Mouse (Mus musculus) kidney, adult 18-20 months (tissue): ENCODE measurements around the gene Ncapd3.

Source experiments
- DNase-seq: peaks from one replicate; pipeline ENCODE4 v3.0.0; 2021

Gene Ncapd3

GRCm38 (mm10) chr9:27029828-27030762, at the start of gene Ncapd3, which contains the start of gene Vps26b:
Gene Ncapd3, plus strand, starts transcription at chr9:27030175.
Gene Vps26b, minus strand, starts transcription at chr9:27030065.
- DNase-seq: peak; percentile 98

DNA sequence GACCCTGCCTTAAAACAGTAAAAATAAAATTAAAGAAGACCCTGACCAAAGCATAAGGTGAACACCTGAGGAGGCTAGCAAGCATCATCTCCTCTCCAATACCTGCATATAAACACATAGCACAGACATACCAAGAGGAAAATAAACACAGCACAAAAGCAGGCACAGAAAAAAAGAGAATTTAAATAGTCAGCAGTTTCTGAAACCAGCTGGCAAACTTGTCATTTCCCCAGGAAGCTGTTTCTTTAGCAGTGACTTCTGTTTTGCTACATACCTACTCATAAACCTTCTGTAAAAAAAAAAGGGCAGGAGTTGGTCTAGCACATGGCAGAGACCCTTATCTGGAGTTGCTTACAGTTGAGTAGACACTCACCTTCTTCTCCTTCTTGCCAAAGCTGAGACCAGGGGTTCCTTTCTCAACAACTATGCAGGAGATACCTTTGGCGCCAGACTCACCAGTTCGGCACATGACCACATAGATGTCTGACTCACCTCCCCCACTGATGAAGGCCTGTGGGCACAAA, 44.8 kb upstream of the Ncapd3 start:
- DNase-seq: no peak

DNA sequence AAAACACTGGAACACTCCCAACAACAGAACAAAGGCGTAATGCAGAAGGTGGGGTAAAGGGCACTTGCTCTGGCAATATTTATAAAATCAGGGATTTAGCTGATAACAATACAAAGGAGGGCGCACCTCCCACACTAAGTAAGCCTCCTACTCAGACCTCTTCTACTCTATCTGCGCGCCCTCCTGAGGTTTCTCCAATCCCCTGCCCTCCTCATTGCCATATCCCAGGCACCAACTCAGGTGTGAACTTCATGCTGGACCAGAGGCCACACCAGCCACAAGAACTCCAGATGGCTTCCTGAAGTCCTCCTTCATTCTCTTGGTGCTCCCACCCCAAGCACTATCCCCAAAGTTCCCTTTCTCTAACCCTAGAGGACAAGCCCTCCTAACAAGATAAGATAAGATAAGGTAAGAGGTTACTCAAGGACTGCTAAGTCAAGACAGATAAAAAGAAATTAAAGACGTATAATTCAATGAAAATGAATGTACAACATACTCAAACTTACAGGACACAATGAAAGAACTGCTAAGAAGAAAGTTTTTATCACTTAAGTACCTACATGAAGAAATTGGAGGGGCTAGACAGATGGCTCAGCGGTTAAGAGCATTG, 44.2 kb upstream of the Ncapd3 start:
- no peak for DNase-seq

GRCm38 (mm10) chr9:26990181-26990580, 39.8 kb upstream of the Ncapd3 start:
- DNase-seq: no peak

GRCm38 (mm10) chr9:26993118-26993517, 36.9 kb upstream of the Ncapd3 start:
- DNase-seq: no peak

GRCm38 (mm10) chr9:26993900-26994299, 36.1 kb upstream of the Ncapd3 start:
- DNase-seq: no peak

DNA sequence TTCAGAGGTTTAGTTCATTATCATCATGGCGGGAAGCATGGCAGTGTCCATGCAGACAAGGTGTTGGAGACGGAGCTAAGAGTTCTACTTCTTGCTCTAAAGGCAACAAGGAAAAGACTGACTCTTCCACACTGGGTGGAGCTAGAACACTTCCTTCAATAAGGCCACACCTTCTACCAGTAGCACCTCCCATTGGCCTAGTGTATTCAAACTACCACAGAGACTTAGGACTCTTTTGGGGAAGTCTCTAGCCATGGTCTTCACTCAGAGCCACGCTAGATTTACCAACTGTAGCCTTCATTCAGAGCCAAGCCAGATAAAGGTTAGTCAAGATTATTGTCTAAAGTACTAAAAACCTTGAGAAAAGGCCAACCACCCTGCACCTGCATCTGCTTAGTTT, 32.9 kb upstream of the Ncapd3 start:
- no peak for DNase-seq

DNA sequence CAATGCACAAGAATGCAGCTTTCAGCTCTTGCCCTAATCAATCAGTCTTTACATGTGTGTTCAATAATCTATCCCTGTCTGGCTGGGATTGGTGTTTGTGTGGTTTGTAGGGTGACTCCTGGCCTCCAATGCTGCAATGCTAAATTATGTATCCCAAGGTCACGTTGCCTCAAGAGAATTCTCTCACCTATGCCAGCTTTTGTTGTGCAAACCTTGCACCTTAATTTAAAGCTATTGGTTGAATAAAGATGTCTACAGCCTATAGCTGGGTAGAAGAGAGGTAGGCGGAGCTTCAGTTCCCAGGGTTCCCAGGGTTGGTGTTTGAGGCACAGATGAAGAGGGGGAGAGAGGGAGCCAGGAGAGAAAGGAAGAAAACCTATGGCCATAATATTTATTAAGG, 32.5 kb upstream of the Ncapd3 start:
- DNase-seq: no peak

DNA sequence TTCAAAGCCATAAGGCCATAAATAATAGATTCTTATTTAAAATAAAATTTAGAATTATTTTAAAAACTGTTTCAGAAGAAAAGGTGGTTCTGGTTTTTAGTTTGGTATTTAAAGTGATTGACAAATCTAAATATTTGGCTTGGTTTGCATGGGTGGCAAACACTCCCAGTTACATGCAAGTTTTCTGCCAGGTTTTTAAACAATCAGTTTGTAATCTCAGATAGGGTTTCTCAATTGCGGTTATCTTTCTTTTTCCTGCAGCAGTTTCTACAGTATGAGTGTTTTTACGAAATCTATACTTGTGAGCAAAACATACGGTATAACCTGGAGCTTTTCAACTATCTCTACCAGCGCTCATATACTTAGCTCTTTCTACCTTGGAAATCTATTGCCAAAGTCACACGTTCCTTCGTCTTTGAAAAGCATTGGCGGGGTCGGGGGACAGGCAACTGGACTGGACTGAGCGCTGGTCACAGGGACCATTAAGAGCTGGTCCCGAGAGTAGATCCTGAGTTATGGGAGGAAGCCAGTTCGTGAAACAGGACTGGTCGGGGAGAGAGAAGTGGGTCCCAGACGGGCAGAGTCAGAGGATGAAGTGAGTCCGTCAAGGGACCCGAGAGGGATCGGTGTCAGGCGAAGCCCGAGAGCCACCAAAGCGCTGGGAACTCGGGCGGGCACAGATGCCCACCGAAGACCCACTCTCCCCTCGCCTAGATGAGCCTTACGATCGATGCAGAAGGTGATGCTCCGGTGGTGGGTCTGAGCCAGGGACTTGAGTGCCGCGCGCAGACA, 31.1 kb upstream of the Ncapd3 start:
- DNase-seq: no peak

- peak; percentile 95 for DNase-seq
These were observed 30.2 kb upstream of the Ncapd3 start, which contains the start of the genes Acad8 and Thyn1 for GRCm38 (mm10) chr9:26999461-27000395. Gene Acad8, minus strand, starts transcription at chr9:26999566. Gene Thyn1, plus strand, starts transcription at chr9:26999710.

GRCm38 (mm10) chr9:27005231-27005630, 24.7 kb upstream of the Ncapd3 start:
- no peak for DNase-seq

DNA sequence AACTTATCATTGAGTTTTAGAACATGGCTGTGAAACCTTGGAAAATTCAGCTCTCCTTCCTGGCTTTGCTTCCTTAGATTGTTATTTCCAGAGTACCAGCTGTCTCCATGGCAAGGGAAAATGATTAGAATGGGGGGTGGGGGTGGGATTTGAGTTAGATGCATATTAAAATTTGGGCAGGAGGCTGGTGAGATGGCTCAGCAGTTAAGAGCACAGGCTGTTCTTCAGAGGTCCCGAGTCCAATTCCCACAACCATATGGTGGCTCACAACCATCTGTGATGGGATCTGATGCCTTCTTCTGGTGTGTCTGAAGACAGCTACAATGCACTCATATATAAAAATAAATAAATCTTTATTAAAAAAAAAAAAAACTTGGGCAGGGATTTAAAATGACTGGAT, 24.0 kb upstream of the Ncapd3 start:
- no peak for DNase-seq

DNA sequence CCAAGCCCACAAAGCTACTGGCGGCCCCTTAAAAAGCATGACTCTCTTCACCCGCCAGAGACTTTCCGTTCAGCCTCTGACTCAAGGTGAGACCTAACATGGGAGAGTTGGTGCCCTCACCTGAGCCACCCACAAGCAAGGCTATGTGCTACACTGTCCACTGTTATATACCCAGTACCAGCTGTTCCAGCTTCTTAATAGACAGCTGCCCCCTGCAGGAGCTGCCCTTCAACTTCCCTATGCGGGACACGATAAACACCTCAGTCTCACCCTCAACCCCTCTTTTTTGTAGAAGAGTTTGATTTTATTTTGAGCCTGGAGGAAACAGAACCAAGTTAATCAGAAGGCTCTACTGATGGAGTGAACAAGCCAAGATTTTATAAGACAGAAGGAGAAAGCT, 23.1 kb upstream of the Ncapd3 start:
- no peak for DNase-seq

- no peak for DNase-seq
These were observed 20.7 kb upstream of the Ncapd3 start for GRCm38 (mm10) chr9:27009231-27009630.

- DNase-seq: no peak
These were observed 18.4 kb upstream of the Ncapd3 start for GRCm38 (mm10) chr9:27011572-27011971.

DNA sequence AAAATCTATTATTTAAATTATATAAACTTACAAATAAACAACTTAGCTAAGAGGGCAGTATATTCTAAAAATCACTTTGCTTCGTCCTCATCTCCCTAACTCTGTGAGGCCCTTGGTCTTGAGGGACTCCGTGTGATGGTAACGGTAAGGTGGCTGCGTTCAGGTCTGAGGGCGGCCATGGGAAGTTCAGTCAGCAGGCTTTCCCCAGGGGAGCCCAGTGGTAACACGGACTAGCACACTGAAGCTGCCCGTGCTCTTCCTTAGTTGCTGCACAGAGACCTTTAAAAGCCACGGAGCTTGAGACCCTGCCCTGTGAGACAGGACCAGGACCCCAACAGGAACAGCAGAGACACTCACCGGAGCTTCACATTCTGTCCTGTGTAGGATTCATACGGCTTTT, 11.0 kb upstream of the Ncapd3 start:
- no peak for DNase-seq

- no peak for DNase-seq
These were observed 6.3 kb upstream of the Ncapd3 start for GRCm38 (mm10) chr9:27023681-27024080.

GRCm38 (mm10) chr9:27026708-27027107, 3.3 kb upstream of the Ncapd3 start:
- DNase-seq: no peak

DNA sequence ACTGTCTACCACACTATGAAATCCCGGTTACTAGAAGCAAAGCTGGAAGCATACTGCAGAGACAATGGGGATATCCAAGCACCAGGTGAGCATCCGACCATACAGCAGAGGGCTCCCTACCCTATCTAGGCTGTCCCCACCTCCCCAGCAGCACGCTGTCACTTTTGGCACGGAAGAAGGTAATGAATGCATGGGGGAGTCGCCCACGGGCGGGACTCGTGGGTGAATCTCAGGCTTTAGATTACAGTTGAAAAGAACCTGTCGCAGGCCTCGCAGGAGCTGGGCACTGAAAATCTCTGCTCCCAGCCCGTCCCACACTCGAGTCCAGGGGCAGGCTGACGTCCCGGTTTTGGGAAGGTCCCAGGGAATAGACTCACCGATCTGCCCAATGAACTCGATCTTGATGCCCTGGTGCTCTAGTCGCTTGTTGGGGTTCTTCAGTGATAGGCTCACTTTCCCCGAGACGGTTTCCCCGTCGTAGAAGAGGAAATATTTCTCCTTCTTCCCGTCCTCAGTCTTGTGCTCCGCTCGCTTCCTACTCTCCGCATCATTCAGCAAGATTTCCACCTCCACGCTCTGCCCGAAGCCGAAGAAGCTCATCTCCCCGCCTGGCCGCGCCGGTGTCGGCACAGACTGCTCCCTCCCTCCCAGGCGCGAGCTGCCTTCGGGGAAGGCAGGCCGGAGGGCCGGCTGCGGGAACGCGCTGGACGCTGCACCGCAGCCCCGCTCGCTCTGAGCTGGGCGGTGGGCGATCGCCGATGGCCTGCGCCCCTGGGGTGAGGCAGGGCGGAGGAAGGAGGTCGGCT, 750 bp upstream of the Ncapd3 start:
- peak; percentile 36 for DNase-seq

DNA sequence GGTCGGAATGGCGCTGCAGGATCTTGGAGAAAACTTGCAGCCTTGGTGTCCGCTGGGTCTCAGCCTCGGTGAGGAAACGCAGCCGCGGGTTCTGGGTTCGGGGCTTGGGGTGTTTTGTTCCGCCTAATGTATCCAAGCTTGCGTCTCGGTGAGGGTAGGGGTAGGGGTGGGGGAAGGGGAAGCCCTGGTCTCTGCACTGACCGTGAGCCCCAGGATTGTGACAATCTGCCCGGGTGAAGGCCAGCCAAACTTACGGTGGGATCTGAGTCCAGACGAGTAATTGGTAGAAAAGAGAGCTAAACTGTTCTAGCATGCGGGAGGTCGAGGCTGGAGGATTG, 757 bp downstream of the Ncapd3 start:
- no peak for DNase-seq

DNA sequence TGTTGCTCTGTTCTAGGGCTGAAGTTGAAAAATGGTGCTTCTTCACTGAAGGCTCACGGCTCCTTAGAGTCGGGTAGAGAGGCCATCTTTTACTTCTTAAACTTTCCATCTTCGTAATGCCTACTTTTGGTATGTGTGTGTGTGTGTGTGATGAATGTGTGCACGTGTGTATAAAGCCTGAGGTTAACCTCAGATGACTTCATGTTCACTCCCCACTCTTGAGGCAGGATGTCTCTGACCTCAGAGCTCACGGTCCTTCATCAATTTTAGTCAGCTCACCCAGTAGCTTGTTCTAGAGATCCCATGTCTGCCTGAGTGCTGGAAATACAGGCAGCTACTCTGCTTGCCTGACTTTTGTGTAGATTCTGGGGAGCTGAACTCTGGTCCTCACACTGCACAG, 13.9 kb downstream of the Ncapd3 start:
- DNase-seq: no peak
